Mouse (Mus musculus) hindbrain, embryonic 15.5 days (tissue): ENCODE measurements around the gene Dmxl2. TPM values are rescaled to one million over a fixed set of nuclear protein-coding genes. Genes with fewer than 3 reads are reported as not detected.

Experiments
- ATAC-seq: fragments of 200-750 bp; cut with Nextera tagmentation; 2 replicates; pipeline ENCODE4 v1.8.0; 2017; ENCODE audit warnings: low read depth, moderate number of reproducible peaks, moderate TSS enrichment; ENCODE audit not compliant: low FRiP score
- H3K27ac ChIP-seq: fragments of 300-500 bp; sonication (generic); replicated peaks from 2 replicates; pipeline ENCODE4 v1.5.1; 2015; ENCODE audit warnings: mild to moderate bottlenecking, inconsistent platforms
- H3K27me3 ChIP-seq: fragments of 300-500 bp; sonication (generic); 2 replicates; pipeline ENCODE4 v1.6.1; 2015; ENCODE audit warnings: control low read depth, inconsistent platforms
- H3K36me3 ChIP-seq: fragments of 300-500 bp; sonication (generic); 2 replicates; pipeline ENCODE4 v1.6.1; 2015; ENCODE audit warnings: control low read depth, inconsistent platforms
- H3K4me1 ChIP-seq: fragments of 300-500 bp; sonication (generic); replicated peaks from 2 replicates; pipeline ENCODE4 v1.6.1; 2015; ENCODE audit warnings: control low read depth, inconsistent platforms
- H3K4me2 ChIP-seq: fragments of 300-500 bp; sonication (generic); 2 replicates; pipeline ENCODE4 v1.6.1; 2015; ENCODE audit warnings: moderate library complexity, mild to moderate bottlenecking, inconsistent platforms
- H3K4me3 ChIP-seq: fragments of 300-500 bp; sonication (generic); 2 replicates; pipeline ENCODE4 v1.5.1; 2015; ENCODE audit warnings: mild to moderate bottlenecking, inconsistent platforms
- H3K9ac ChIP-seq: fragments of 300-500 bp; sonication (generic); 2 replicates; pipeline ENCODE4 v1.6.1; 2015; ENCODE audit warnings: inconsistent platforms
- H3K9me3 ChIP-seq: fragments of 300-500 bp; sonication (generic); 2 replicates; pipeline ENCODE4 v1.6.1; 2016; ENCODE audit warnings: control low read depth, inconsistent platforms
- whole genome bisulfite sequencing: fragments of 180-500 bp; shearing (Covaris S2); methylation state at CpG from one replicate; pipeline ENCODE4 v1.1.7; 2015; 5-methylcytosine and 5-hydroxymethylcytosine counted together
- polyA plus RNA-seq: library from polyadenylated mRNA; unstranded; fragments of >200 nt; fragmentation: Nextera tagmentation; extraction: Ambion mirVana; gene quantifications from 2 replicates; pipeline ENCODE4 v1.2.1, GENCODE M21; 2015

Dmxl2 gene
- polyA plus RNA-seq, 1 experiment from 2014 or later: 56.0 TPM

DNA sequence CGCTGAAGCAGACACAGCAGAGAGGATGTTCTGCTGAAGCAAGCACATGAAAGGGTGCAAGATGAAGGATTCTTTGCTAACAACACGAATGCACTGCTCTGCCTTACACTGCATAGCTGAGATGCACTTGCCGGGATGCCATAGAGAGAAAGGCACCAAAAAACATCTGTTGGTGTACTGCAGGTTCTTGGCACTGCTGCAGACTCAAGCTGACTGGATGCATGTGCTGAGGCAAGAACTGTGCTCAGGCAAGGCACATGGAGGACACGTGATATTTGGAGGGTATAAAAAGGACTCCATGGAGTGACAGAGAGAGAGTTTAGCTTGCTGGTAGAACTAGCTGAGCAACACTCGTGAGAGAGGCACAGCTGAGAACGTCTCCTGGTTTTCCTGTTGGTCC lies 62.4 kb downstream of the Dmxl2 start:
- H3K36me3 ChIP-seq: peaks cover 7% of the 10 kb centered on the region
- no peaks in the 10 kb centered on the region for H3K9me3 ChIP-seq
- WGBS: 83% methylated on average over 6 of the region's 6 CpGs
- H3K4me1 ChIP-seq: no peaks in the 10 kb centered on the region
- ATAC-seq: no peak
- H3K27ac ChIP-seq: no peak overlapping the region
- H3K4me3 ChIP-seq: no peak overlapping the region
- H3K4me2 ChIP-seq: no peak overlapping the region
- no peak overlapping the region for H3K9ac ChIP-seq
- no peaks in the 10 kb centered on the region for H3K27me3 ChIP-seq

DNA sequence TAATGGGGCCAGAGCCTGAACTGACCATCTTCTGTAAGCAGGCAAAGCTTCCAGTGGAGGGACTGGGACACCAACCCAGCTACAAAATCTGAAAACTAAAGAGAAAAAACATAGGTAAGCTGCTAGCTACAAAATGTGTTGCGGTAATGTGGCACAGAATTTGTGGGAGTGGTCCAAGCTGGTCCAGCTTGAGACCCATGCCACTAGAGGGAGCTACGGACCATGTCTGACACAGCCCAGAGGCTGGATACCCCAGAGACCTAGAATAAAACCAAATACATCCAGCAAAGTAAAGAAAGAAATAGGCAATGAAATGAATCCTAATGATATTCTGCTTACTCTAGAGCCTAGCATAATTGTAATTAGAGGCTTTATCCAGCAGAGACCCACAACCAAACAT lies 63.2 kb downstream of the Dmxl2 start:
- H3K27me3 ChIP-seq: no peaks in the 10 kb centered on the region
- no peaks in the 10 kb centered on the region for H3K4me1 ChIP-seq
- no peak overlapping the region for H3K4me3 ChIP-seq
- H3K9ac ChIP-seq: no peak overlapping the region
- no peaks in the 10 kb centered on the region for H3K9me3 ChIP-seq
- ATAC-seq: no peak
- no peak overlapping the region for H3K4me2 ChIP-seq
- 31% methylated on average over 2 of the region's 2 CpGs for WGBS
- H3K36me3 ChIP-seq: peaks cover 7% of the 10 kb centered on the region
- H3K27ac ChIP-seq: no peak overlapping the region

DNA sequence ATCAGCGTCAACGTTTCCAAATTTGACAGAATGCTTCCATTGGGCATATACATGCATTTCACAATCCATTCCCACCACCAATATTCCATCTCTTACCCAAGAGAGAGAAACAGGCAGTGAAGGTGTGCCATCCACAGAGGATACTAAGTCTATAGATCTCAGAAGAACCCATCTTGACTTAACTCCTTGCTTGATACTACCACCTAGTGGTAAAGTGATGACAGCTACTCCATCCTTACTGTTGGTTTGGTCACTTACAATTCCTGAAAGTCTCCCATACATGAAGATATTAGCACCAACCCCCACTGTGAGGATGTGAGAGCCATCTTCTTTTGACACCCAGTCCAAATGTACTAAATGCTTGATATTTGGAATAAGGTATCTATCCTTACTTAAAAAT lies 85.2 kb downstream of the Dmxl2 start:
- Histone ChIP-seq H3K4me3 (no peak overlapping the region), H3K9me3 (no peaks in the 10 kb centered on the region), H3K4me2 (no peak overlapping the region), H3K4me1 (no peaks in the 10 kb centered on the region), H3K27ac (no peak overlapping the region), H3K36me3 (peaks cover 54% of the 10 kb centered on the region), H3K9ac (no peak overlapping the region), H3K27me3 (no peaks in the 10 kb centered on the region)
- 93% methylated on average over 2 of the region's 2 CpGs for WGBS
- ATAC-seq: no peak

DNA sequence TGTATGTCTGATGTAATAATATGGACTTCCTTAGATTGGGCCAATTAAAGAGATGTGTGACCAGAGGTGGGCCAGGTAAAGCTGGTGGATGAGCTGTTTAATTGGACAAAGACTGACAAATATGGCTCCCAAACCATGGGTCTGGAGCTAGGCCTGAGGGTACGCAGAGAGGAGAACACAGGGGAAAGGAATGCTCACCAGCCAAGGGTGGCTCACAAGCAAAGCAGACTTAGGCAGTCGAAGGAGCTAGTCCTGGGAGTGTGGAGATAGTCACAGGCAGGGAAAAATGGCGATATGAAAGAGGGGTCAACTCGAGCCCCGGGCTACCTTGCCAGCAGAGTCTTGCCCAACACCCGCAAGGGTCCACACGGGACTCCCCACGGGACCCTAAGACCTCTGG lies 144.7 kb downstream of the Dmxl2 start:
- ATAC-seq: no peak
- WGBS: 96% methylated on average over 7 of the region's 8 CpGs

DNA sequence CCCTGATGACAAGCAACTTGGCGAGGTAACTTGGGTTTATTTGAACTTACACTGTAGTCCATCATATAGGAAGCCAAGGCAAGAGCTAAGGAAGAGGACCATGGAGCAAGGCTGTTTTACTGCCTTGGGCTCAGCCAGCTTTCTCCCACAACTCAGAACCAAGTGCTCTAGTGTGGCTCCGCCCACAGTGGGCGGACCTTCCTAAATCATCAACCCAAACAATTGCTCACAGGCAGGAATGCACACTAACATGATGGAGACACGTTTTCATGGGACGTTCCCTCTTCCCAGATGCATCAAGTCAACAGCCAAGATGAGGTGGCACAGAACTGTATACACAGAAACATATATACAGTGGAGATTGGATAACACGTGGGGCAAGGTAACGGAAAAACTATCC lies 159.4 kb downstream of the Dmxl2 start:
- Histone ChIP-seq H3K9ac (no peak overlapping the region), H3K27ac (no peak overlapping the region), H3K27me3 (no peaks in the 10 kb centered on the region), H3K4me2 (no peak overlapping the region), H3K36me3 (no peaks in the 10 kb centered on the region), H3K4me3 (no peak overlapping the region), H3K9me3 (no peaks in the 10 kb centered on the region), H3K4me1 (no peaks in the 10 kb centered on the region)
- ATAC-seq: no peak
- 81% methylated on average over 7 of the region's 7 CpGs for WGBS

More for the DNA sequence above, 144.7 kb downstream of the Dmxl2 start:
- no peaks in the 10 kb centered on the region for H3K36me3 ChIP-seq
- no peak overlapping the region for H3K4me3 ChIP-seq
- no peak overlapping the region for H3K27ac ChIP-seq
- no peak overlapping the region for H3K9ac ChIP-seq
- no peak overlapping the region for H3K4me2 ChIP-seq
- H3K27me3 ChIP-seq: no peaks in the 10 kb centered on the region
- no peaks in the 10 kb centered on the region for H3K4me1 ChIP-seq
- no peaks in the 10 kb centered on the region for H3K9me3 ChIP-seq

DNA sequence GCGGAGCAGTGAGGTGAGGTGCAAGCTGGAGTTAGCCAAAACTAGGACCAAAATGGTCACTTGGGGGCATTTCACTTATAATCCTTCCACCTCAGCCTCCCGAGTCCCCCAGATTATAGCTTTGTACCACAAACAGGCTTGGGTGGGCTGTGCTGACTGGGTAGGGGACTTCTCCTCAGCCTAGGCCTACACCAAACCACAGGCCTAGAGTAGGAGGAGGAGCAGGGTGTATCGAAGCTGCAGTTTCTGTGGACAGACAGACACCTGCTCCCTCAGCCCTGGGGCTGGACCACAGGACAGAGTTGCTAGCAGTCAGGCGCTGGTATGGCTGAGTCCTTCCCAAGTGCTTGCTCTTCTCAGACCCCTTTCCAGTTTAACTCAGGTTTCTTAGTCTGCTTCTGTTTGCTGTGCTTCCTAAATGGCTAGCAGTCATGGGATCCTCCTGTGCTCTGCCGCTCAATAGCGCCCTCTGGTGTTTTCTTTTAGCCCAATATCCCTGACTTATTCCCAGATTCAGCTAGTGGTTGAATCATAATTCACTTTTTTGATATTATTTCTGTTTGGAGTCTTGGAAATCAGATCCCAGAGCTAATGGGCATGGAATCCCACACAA lies 164.8 kb downstream of the Dmxl2 start:
- H3K9me3 ChIP-seq: no peaks in the 10 kb centered on the region
- H3K27me3 ChIP-seq: no peaks in the 10 kb centered on the region
- peak; percentile 45; the same call in 1 of the 2 replicates for ATAC-seq
- no peak overlapping the region for H3K4me3 ChIP-seq
- H3K36me3 ChIP-seq: no peaks in the 10 kb centered on the region
- H3K27ac ChIP-seq: no peak overlapping the region
- H3K9ac ChIP-seq: no peak overlapping the region
- no peak overlapping the region for H3K4me2 ChIP-seq
- no peaks in the 10 kb centered on the region for H3K4me1 ChIP-seq
- 49% methylated on average over 6 of the region's 6 CpGs for WGBS

DNA sequence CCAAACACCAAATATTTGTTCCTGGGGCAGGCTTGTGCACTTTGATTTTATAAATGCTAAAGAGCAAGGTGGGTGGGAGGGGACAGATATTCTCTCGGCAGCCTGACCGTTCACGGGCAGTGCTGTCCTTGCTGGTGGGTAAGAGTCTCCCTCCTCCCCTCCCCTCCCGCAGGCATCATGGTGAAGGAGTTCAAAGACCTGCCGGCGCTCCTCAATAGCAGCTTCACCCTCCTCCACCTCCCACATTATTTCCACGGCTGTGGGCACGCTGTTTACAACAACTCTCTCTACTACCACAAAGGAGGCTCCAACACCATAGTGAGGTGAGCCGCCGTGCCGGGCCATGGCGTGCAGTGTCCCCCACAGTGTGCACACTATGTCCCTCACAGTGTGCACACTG lies 165.8 kb downstream of the Dmxl2 start:
- Histone ChIP-seq H3K27ac (no peak overlapping the region), H3K9me3 (no peaks in the 10 kb centered on the region), H3K4me1 (no peaks in the 10 kb centered on the region), H3K4me3 (no peak overlapping the region), H3K9ac (no peak overlapping the region), H3K27me3 (no peaks in the 10 kb centered on the region), H3K4me2 (no peak overlapping the region), H3K36me3 (no peaks in the 10 kb centered on the region)
- ATAC-seq: no peak
- WGBS: 28% methylated on average over 12 of the region's 12 CpGs

DNA sequence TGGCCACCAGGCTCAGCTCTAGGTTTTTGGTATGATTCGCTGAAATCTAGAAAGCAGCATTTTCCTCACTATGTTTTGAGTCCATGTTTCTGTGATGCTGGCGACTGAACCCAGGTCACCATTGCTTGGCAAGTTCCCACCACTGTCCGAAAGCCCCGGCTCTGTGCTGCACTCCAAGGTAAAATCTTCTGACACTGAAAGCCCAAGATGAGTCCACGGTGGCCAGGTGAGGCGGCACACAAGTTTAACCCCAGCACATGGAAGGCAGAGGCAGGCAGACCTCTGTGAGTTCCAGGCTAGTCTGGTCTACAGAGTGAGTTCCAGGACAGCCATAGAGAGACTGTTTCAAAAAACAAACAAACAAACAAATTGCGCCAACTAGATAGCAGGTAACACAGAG lies 172.2 kb downstream of the Dmxl2 start:
- no peak overlapping the region for H3K4me3 ChIP-seq
- H3K9me3 ChIP-seq: no peaks in the 10 kb centered on the region
- WGBS: 96% methylated on average over 7 of the region's 7 CpGs
- no peak overlapping the region for H3K27ac ChIP-seq
- no peak for ATAC-seq
- no peak overlapping the region for H3K4me2 ChIP-seq
- no peaks in the 10 kb centered on the region for H3K36me3 ChIP-seq
- no peaks in the 10 kb centered on the region for H3K27me3 ChIP-seq
- no peaks in the 10 kb centered on the region for H3K4me1 ChIP-seq
- H3K9ac ChIP-seq: no peak overlapping the region

DNA sequence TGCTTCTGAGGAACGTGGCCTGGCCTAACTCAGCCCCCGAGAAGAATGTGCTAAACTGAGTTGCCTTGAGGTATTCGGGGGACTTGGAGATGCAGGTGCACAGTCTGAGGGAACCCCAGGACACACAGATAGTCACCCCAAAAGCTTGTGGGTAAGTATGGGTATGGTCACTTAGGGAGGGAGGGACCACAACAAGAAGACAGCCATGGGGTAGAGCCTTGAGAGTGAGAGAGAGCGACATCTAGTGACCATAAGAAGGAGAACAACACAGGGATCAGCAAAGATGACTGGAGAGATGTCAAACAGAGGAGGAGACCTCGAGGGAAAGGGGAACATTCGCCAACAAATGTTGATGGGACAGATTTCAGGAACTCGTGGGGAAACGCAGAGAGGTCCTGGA lies 178.0 kb downstream of the Dmxl2 start:
- WGBS: 43% methylated on average over 8 of the region's 8 CpGs
- Histone ChIP-seq H3K4me2 (no peak overlapping the region), H3K27me3 (no peaks in the 10 kb centered on the region), H3K27ac (no peak overlapping the region), H3K9ac (no peak overlapping the region), H3K9me3 (no peaks in the 10 kb centered on the region), H3K36me3 (no peaks in the 10 kb centered on the region), H3K4me3 (no peak overlapping the region), H3K4me1 (no peaks in the 10 kb centered on the region; the same call in 1 of the 2 replicates)
- no peak for ATAC-seq

DNA sequence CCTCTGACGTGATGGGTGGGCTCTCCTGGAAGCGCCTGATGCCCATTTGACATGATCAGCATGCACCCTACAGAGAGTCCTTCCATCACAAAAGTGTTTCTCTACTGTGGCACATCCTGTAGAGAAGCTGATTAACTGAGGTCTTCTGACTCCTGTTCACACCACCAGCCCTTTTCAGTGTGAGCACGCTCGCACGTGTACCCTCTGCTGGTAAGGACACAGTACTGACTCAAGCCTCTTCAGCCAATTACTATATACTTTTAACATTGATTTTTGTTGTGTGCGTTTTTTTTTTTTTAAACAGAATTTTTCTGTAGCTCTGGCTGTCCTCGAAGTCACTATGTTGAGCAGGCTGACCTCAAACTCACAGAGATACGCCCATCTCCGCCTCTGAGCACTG lies 185.1 kb downstream of the Dmxl2 start:
- no peaks in the 10 kb centered on the region for H3K36me3 ChIP-seq
- H3K27me3 ChIP-seq: no peaks in the 10 kb centered on the region
- no peak overlapping the region for H3K9ac ChIP-seq
- no peak for ATAC-seq
- H3K4me1 ChIP-seq: no peaks in the 10 kb centered on the region; the same call in 1 of the 2 replicates
- H3K4me3 ChIP-seq: no peak overlapping the region
- H3K9me3 ChIP-seq: no peaks in the 10 kb centered on the region
- WGBS: 78% methylated on average over 9 of the region's 9 CpGs
- no peak overlapping the region for H3K27ac ChIP-seq
- H3K4me2 ChIP-seq: no peak overlapping the region

Other genes with a start within 250 kb of the Dmxl2 start
- gene Cyp19a1, start 233.5 kb downstream of the Dmxl2 start, polyA plus RNA-seq: 0.06 and 0.16 TPM in 2 replicates
- gene Gldn, start 215.1 kb downstream of the Dmxl2 start, polyA plus RNA-seq: 0.23 and 0.30 TPM in 2 replicates
- gene Sh2d7, start 37.4 kb upstream of the Dmxl2 start, polyA plus RNA-seq: 0.09 TPM in 1 of 2 replicates, not detected in the other
- gene Cib2, start 58.6 kb upstream of the Dmxl2 start, polyA plus RNA-seq: 61.6 and 62.3 TPM in 2 replicates
- gene Idh3a, start 84.7 kb upstream of the Dmxl2 start, polyA plus RNA-seq: 159 and 160 TPM in 2 replicates
- 35.3 and 35.7 TPM in 2 replicates for gene Acsbg1, start 160.2 kb upstream of the Dmxl2 start, polyA plus RNA-seq
- gene Dnaja4, start 197.2 kb upstream of the Dmxl2 start, polyA plus RNA-seq: 7.5 and 7.6 TPM in 2 replicates
- gene Wdr61, start 232.9 kb upstream of the Dmxl2 start, polyA plus RNA-seq: 88.8 and 94.1 TPM in 2 replicates